Mouse (Mus musculus) embryonic fibroblast, embryonic 13.5 days (primary cell): ENCODE measurements around the gene Cplx3. TPM values are rescaled to one million over a fixed set of nuclear protein-coding genes. Genes with fewer than 3 reads are reported as not detected.
A peak's percentile ranks its signal among the peaks of the same experiment; 100 is the strongest.

Experiments used
- H3K27ac ChIP-seq: 2 replicates; pipeline ENCODE4 v1.5.1; 2012; ENCODE audit warnings: low read length, control low read depth, inconsistent platforms; ENCODE audit not compliant: insufficient read depth
- H3K4me1 ChIP-seq: 2 replicates; pipeline ENCODE4 v1.6.1; 2011; ENCODE audit warnings: low read length; ENCODE audit not compliant: control insufficient read depth, insufficient read depth
- H3K4me3 ChIP-seq: 2 replicates; pipeline ENCODE4 v1.5.1; 2011; ENCODE audit warnings: mild to moderate bottlenecking, control low read depth, low read length; ENCODE audit not compliant: insufficient read depth
- CTCF ChIP-seq: IDR thresholded peaks from 2 replicates; pipeline ENCODE4 v1.5.1; 2011; ENCODE audit warnings: mild to moderate bottlenecking, control low read depth, low read length, moderate library complexity, borderline replicate concordance; ENCODE audit not compliant: insufficient read depth
- POLR2A ChIP-seq: IDR thresholded peaks from 2 replicates; pipeline ENCODE4 v1.6.1; 2011; ENCODE audit warnings: low read depth, mild to moderate bottlenecking, control low read depth, low read length, moderate library complexity
- polyA plus RNA-seq: library from polyadenylated mRNA; stranded (reverse); fragments of >200 nt; gene quantifications from 2 replicates; pipeline ENCODE4 v1.2.4, GENCODE M21; 2011; ENCODE audit warnings: low read depth; ENCODE audit not compliant: missing spikeins, insufficient read length

Gene Cplx3
- polyA plus RNA-seq, result not detected in 2 replicates

DNA sequence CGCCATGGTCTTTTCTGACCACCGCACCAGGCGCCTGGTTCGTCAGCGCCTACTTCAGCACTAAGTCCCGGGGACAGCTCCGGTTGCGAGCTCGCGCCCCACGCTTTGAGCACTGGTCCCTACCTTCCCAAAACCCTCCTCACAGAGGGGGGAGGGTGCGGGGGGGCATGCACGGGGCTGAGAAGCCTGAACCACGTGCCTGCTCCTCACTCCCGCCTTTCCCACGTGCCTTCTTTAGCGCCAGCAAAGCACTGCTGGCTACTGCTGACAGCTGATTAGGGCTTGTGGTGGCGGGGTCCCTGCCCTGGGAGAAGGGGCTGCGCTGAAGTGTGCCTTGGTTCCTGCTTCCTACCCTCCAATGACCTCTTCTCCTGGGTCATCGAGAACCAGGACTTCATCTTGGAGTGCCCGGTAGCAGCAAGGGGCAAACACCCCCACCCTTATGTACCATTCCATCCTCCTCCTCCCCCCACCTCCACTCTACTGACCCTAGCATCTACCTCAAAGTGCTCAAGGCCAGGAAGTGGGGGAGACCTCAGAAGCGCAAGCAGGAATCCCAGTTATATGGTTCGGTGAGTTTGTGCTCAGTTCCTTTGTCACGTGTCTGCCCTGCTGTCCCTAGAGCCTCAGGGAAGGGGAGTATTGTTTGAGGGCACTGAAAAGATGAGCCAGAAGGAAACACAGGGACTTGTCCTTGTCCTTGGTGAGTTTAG, at the start of gene Cplx3:
Cplx3 (minus strand) TSS at position 143 of the 713 bp plus-strand sequence.
- H3K4me3 ChIP-seq, result no peak within 1 kb of the TSS
- H3K27ac ChIP-seq, result no peak within 1 kb of the TSS
- no peaks in the 10 kb centered on the region for H3K4me1 ChIP-seq
- TF ChIP-seq POLR2A (no peak), CTCF (no peak)

DNA sequence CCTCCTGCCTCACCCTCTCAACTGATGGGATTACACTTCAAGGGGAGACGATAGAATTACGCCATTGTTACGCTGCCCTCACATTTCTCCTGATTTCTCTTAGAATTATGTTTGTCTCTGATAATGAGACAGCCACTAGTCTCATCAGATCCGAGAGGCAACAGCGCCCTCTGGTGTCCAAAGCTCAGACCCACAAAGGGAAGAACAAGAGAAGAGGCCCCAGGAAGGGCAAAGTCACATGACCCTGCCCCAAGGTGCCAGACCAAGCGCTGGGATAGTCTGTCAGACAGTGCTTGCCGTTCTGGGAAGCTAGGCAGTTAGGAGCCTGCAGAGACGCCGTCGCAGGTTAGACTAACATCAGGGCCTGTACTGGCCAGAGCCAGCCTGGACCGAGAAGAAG, 49.7 kb upstream of the Cplx3 start:
- TF ChIP-seq POLR2A, result peak; percentile 55
- peak; percentile 72; the same call in 1 of the 2 replicates for TF ChIP-seq CTCF
- peaks cover 2% of the 10 kb centered on the region; the same call in 1 of the 2 replicates for H3K4me1 ChIP-seq
- no peak overlapping the region for H3K4me3 ChIP-seq
- no peak overlapping the region for H3K27ac ChIP-seq

DNA sequence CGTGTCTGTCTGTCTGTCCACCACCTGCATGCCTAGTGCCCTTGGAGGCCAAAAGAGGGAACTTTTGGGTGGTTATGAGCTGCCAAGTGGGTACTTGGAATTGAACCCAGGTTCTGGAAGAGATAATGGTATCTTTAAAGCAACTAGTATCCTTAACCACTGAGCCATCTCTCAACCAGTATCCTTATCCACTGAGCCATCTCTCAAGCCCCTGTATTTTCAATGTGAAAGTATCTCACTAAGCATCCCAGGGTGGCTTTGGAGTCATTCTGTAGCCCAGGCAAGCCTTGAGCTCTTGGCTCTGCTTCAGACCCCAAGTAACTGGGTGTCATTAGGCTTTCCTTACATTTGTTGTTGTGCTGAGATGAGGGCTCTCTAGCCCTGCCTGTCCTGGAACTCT, 48.9 kb upstream of the Cplx3 start:
- TF ChIP-seq CTCF (no peak), POLR2A (no peak)
- Histone ChIP-seq H3K4me1 (peaks cover 2% of the 10 kb centered on the region; the same call in 1 of the 2 replicates), H3K27ac (no peak overlapping the region), H3K4me3 (no peak overlapping the region)

DNA sequence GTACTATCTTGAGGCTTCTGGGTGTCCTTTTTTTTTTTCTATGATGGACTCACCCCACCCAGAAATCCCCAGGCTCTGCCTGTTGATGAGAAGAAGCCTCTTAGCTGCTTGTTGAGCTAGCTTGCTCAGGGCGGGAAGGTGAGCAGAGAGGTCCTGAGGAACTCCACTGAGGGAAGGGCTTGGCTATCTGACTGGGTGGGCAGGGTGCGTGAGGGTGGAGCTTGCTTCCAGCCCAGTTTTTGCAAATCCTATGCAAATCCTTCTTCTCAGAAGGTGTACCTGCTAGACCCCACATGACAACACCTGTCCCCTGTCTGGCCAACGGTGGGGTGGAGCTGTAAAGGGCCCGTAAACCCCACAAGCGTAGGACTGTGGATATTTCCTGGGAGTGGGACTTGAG, 47.2 kb upstream of the Cplx3 start, which contains the start of gene Csk:
Csk (minus strand) TSS at position 349 of the 400 bp plus-strand sequence.
- Histone ChIP-seq H3K4me1 (peaks cover 2% of the 10 kb centered on the region; the same call in 1 of the 2 replicates), H3K4me3 (no peak within 1 kb of the TSS), H3K27ac (no peak within 1 kb of the TSS)
- no peak for TF ChIP-seq CTCF
- TF ChIP-seq POLR2A, result no peak

DNA sequence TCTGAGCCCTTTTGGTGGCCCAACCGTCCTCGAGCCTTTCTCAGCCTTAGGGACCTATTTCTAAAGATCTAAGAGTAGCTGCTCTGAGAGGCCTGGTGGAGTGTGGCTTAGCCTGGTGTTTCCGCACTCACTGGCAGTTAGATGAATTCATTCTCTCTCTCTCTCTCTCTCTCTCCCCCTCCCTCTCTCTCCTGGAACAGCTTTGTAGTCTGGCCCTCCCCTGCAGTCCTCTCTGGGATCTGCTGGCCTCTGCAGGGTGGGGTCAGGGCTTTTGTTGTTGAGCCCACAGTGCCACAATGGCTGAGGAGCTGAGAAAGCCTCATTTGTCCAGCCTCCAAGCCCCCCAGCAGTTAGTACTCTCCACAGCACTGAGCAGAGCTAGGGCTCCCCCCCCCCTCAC, 46.8 kb upstream of the Cplx3 start:
- Histone ChIP-seq H3K4me1 (peaks cover 2% of the 10 kb centered on the region; the same call in 1 of the 2 replicates), H3K4me3 (no peak overlapping the region), H3K27ac (no peak overlapping the region)
- TF ChIP-seq CTCF, result no peak
- TF ChIP-seq POLR2A, result no peak

DNA sequence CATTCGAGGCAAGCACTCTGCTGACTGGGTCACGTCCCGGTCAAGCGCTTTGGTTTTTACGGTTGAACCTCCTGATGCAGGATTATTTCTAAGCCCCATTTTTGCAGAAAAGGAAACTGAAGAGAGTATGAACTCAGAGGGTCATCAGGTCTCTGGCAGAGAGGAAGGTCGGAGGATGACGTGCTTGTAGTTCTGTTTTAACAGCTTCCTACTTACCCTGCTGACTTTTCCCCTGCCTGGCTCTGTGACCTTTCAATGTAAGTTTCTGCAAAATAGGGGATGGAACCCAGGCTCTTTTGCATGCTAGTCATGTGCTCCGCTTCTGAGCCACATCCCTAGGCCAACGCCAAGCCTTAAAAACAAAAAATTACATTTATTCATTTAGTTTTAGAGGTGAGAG, 46.3 kb upstream of the Cplx3 start:
- Histone ChIP-seq H3K27ac (no peak overlapping the region), H3K4me1 (peaks cover 2% of the 10 kb centered on the region; the same call in 1 of the 2 replicates), H3K4me3 (no peak overlapping the region)
- TF ChIP-seq POLR2A, result no peak
- TF ChIP-seq CTCF, result no peak

DNA sequence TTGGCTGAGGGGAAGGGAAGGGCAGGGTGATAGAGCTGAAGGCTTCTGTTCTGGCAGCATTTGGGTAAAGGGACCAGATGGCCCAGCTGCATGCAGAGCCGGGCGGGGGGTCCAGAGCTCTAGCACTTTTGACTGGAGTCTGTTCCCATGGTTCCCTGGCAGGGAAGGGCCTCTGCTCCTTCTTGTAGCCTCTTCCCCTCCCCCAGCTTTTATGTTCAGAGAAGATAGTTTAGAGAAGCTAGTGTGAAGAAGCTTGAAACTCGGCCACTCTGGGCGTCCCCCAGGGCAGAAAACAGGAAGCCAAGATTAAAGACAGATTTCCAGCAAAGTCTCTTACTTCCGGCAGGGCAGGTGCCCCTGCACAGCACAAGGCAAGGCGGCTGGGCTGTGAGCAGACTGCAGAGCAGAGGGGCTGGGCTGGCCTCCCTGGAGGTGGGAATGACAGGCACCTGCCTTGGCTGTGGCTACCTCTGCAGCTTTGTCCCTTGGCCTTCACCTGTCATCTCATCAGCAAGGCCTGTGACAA, 44.8 kb upstream of the Cplx3 start:
- peaks cover 2% of the 10 kb centered on the region; the same call in 1 of the 2 replicates for H3K4me1 ChIP-seq
- H3K4me3 ChIP-seq, result no peak overlapping the region
- TF ChIP-seq POLR2A (no peak), CTCF (no peak)
- peak overlapping the region; percentile 34; the same call in 1 of the 2 replicates for H3K27ac ChIP-seq

DNA sequence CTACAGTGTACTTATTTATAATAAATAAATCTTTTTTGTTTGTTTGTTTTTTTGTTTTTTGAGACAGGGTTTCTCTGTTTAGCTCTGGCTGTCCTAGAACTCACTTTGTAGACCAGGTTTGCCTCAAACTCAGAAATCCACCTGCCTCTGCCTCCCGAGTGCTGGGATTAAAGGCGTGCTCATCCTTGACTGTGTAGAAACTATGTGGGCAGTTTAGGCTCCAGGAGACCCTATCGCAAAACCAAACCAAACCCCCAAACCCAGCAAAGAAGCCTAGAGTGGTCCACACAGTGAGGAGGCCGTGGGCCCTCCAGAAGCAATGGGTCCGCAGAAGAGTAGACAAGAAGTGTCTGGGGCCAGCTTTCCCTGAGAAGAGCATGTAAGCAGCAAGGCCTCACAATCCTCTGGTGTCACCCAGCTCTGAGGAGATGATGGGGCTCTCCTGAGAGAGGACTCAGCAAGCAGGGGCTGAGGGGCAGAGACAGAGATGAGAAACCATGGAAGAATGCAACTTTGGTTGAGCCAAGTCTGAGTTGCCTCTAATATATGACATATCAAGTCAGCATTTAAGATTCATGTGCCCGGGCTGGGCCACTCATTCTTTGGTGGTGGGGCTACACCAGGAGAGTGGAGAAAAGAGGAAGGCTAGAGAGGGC, 44.2 kb upstream of the Cplx3 start:
- TF ChIP-seq POLR2A (no peak), CTCF (no peak)
- Histone ChIP-seq H3K27ac (peak overlapping the region; percentile 34; the same call in 1 of the 2 replicates), H3K4me3 (no peak overlapping the region), H3K4me1 (peaks cover 2% of the 10 kb centered on the region; the same call in 1 of the 2 replicates)

DNA sequence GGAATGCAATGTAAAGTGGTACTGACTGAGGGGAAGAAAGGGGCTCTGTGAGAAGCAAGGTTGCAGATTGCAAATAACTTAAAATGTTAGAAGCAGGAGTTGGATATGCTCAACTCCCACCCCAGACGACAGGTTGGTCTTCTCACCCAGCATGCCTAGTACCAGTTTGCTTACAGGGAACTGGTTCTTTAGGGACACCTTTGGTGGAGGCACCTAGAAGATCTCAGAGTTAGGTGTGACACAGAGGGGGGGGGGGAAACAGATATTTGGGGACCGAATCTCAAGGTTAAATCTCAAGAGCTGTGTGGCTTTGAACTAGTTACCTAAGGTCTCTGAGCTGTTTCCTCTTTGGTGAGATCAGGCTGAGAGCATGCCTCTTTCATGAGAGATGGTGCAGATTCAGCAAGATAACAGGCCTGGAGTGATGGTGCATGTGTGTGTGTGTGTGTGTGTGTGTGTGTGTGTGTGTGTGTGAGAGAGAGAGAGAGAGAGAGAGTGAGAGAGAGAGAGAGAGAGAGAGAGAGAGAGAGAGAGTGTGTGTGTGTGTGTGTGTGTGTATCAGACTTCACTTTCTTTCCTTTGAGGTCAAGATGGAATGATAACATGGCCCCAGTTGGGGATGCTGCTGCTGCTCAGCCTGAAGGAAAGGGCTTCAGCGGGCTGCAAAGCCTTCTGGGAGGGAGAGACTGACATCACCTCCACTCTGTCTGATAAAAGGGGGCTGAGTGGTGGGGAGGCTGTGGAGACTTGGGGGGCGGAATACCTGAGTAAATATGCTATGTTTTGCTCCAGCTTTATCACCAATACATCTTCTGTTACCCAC, 41.4 kb upstream of the Cplx3 start:
- Histone ChIP-seq H3K27ac (no peak overlapping the region), H3K4me1 (peaks cover 5% of the 10 kb centered on the region; the same call in 1 of the 2 replicates), H3K4me3 (no peak overlapping the region)
- TF ChIP-seq CTCF (no peak), POLR2A (no peak)
